Mouse (Mus musculus) ZHBTc4 (cell line): ENCODE data around the gene Fads3.

Source experiments
- DNase-seq: peaks from one replicate; pipeline ENCODE4 v3.0.0-alpha.2; 2011; ENCODE audit warnings: low read depth, low spot score

Gene Fads3

DNA sequence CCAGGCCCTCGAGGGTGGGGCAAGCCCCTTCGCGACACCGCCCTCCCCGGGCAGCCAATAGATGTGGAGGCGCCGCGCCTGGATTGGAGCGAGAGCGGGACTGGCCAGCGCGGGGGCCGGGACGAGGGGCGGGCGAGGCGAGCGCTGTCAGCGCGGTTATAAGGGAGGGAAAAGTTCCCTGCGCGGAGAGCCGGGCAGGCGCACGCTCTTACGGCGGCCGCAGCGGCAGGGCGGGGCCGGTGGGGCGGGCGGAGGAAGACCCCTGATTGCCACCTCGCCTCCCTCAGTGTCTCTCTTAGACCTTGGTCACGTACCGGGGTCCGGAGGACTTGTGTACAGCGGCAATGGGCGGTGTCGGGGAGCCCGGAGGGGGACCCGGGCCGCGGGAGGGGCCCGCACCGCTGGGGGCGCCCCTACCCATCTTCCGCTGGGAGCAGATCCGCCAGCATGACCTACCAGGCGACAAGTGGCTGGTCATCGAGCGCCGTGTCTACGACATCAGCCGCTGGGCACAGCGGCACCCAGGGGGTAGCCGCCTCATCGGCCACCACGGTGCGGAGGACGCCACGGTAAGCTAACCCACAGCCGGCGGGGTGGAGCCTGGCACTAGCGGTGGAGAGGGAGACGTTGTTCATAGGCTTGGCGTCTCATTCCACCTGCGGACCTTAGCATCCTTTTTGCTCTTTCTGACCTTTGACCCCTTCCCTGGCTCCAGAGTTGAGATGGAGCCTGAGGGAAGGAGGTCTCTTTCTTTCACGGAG lies at the start of gene Fads3:
TSS of gene Fads3 (plus strand) at position 182 of the 761 bp plus-strand sequence.
- peak; percentile 56 for DNase-seq

GRCm38 (mm10) chr19:9992011-9992958 lies 49.1 kb upstream of the Fads3 start:
- DNase-seq, result no peak

DNA sequence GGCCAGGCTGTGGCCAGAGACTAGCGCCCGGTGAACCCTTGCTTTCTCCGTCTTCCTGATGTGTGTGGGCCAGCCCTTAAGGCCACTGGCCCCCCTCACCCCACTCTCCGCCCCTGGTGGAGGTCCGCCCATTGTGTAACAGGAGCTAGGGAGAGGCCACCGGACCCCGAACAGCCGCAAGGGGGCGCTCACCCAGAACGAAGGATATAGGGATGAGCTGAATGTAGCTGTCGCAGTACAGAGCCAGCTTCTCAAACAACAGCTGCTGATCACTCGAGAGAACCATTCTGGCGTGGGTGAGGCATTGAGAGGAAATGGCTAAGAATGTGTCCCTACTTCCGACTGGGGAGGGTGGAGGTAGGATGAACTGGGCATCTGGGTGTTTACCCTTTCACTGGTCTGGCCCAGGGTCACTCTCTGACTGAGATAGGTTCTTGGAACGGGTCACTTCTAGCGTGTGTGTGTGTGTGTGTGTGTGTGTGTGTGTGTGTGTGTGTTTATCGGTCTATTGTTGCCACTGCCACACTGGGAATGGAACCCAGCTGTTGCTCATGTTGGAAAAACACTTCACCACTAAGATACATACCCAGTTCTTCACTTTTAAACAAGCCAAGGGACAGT lies 48.2 kb upstream of the Fads3 start:
- DNase-seq, result peak; percentile 94

DNA sequence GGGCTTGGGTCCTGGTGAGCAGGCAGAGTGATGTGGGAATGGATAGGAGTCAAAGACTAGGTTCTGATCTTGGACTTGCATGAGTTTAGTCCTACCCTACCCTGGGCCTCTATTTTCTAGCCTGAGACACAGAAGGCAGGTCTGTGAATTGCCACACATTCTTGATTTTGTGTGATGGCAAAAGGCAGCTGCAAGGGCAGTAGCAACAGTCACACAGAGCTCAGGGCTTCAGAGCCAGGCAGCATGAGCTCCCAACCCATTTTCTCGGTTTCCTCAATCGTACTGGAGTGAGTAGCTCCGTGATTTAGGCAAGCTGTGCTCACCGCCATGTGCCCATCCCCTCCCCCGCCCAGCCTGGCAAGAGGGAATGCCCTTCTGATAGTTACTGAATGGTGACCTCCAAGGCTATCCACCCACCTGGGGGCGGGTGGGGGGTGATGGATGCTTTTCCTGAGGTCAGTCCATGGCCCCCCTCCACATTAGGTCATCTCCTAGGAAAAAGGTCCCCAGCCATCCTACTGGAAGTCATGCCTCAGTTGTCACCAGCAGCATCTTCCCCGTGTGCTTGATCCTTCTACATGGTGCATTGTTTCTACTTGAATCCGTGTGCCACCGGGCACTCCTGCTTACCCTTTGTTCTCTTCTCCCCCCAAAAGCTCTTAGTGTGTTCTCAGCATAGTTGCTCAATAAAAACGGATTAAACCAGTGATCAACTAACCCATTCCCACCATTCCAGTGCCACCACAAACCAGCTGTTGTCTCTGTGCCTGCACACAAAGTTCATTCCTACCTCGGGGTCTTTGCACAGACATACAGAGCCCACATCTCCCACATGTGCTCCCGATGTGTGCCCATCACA lies 43.9 kb upstream of the Fads3 start:
- DNase-seq, result no peak

- no peak for DNase-seq
These were observed 43.3 kb upstream of the Fads3 start for GRCm38 (mm10) chr19:9998063-9998416.

- DNase-seq, result no peak
These were observed 42.5 kb upstream of the Fads3 start for GRCm38 (mm10) chr19:9998736-9999486.

- DNase-seq, result peak; percentile 48
These were observed 41.0 kb upstream of the Fads3 start for GRCm38 (mm10) chr19:10000330-10000729.

- no peak for DNase-seq
These were observed 40.0 kb upstream of the Fads3 start, which contains the start of the genes Best1 and Rab3il1 for GRCm38 (mm10) chr19:10001206-10001969. Gene Best1 (minus strand): TSS chr19:10001633. Gene Rab3il1 (plus strand): TSS chr19:10001669.

DNA sequence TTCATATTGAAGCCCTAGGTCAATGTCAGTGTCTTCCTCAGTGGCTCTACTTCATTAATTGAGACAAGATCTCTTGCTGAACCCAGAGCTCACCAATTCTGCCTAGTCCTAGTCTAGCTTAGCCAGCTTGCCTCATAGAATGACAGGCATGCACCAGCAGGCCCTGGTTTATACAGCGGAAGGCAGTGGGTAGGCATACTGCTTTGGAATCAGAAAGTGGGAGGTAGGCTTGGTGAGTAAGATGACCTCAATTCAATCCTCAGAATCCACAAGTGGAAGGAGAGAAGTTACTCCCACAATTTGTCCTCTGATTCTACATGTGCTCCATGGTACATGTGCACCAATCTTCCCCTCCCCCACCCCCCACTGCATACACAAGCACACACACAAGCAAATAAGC lies 37.7 kb upstream of the Fads3 start:
- no peak for DNase-seq

GRCm38 (mm10) chr19:10011408-10011807 lies 30.0 kb upstream of the Fads3 start:
- no peak for DNase-seq

GRCm38 (mm10) chr19:10012827-10013278 lies 28.5 kb upstream of the Fads3 start:
- DNase-seq, result peak; percentile 73

DNA sequence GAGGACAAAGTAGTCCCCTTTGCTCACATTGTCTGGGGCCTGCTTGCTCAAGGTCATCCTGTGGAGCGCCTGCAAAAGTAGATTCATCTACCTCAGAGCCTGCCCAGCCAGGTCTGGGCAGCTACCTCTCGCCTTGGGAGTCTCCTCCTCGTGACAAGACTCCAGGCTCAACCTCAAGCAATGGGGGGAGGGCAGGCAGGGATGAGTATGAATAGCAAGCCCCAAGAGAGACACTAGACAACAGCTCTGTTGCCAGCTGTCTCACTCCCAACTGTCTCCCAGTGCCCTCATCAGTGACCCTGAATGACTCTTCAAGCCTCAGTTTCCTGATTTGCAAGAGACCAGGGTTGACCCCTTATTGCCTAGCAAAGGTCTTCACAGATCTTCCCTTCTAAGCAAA lies 28.0 kb upstream of the Fads3 start:
- DNase-seq, result peak; percentile 56

DNA sequence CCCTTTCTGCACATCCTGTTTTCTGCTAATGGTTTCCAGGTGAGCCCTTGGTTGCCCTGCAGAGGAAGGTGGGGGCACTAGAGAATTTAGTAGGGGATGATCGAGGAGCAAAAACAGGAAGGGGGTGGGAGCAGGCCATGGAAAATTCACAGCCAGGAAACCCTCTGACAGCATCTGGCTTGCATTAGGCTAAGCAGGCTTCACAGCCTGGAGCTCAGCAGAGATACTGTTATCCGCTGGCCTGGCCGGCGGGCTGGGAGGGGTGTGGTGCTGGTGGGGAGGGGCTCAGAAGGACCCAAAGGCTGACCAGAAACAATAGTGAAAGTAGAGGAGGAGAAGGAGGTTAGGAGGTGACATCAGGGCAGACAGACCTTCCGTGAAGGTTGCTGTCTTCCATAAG lies 27.5 kb upstream of the Fads3 start:
- DNase-seq, result no peak

- no peak for DNase-seq
These were observed 26.5 kb upstream of the Fads3 start for GRCm38 (mm10) chr19:10014824-10015223.

- DNase-seq, result no peak
These were observed 25.9 kb upstream of the Fads3 start for GRCm38 (mm10) chr19:10015442-10015841.

- no peak for DNase-seq
These were observed 25.2 kb upstream of the Fads3 start for GRCm38 (mm10) chr19:10016151-10016550.

GRCm38 (mm10) chr19:10017637-10018526 lies 23.5 kb upstream of the Fads3 start:
- DNase-seq, result peak; percentile 80

DNA sequence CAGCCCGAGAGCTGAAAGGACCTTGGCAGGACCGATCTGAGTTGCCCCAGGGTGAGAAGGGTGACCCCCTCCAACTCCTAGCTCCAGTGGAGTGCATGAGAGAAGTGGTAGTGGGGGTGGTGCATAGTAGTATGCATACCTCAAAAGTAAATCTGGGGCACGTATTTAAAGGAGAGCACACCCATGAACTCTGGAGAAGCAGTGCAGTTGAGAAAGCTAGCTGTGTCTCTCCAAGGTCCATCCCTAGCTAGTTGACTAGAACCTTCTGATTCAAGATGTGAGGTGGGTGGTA lies 22.9 kb upstream of the Fads3 start:
- no peak for DNase-seq
